Mouse (Mus musculus) midbrain, embryonic 10.5 days (tissue): ENCODE measurements around the gene Epha4. TPM values are rescaled to one million over a fixed set of nuclear protein-coding genes. Genes with fewer than 3 reads are reported as not detected.

ENCODE experiments used
- DNase-seq: peaks from one replicate; pipeline ENCODE4 v3.0.0-alpha.2; 2017; ENCODE audit warnings: low spot score
- H3K27ac ChIP-seq: fragments of 300-500 bp; sonication (generic); replicated peaks from 2 replicates; pipeline ENCODE4 v1.5.1; 2016; ENCODE audit warnings: mild to moderate bottlenecking
- H3K27me3 ChIP-seq: fragments of 300-500 bp; sonication (generic); 2 replicates; pipeline ENCODE4 v1.6.1; 2016; ENCODE audit warnings: low read depth, mild to moderate bottlenecking; ENCODE audit not compliant: poor library complexity, severe bottlenecking
- H3K36me3 ChIP-seq: fragments of 300-500 bp; sonication (generic); 2 replicates; pipeline ENCODE4 v1.6.1; 2016; ENCODE audit warnings: mild to moderate bottlenecking, moderate library complexity
- H3K4me1 ChIP-seq: fragments of 300-500 bp; sonication (generic); 2 replicates; pipeline ENCODE4 v1.6.1; 2016
- H3K4me3 ChIP-seq: fragments of 300-500 bp; sonication (generic); 2 replicates; pipeline ENCODE4 v1.5.1; 2016; ENCODE audit warnings: mild to moderate bottlenecking, moderate library complexity
- H3K9me3 ChIP-seq: fragments of 300-500 bp; sonication (generic); replicated peaks from 2 replicates; pipeline ENCODE4 v1.6.1; 2016; ENCODE audit warnings: mild to moderate bottlenecking
- WGBS: fragments of 180-500 bp; shearing (Covaris S2); methylation state at CpG from one replicate; pipeline ENCODE4 v1.1.7; 2016; 5-methylcytosine and 5-hydroxymethylcytosine counted together
- polyA plus RNA-seq: library from polyadenylated mRNA; unstranded; fragments of >200 nt; fragmentation: Nextera tagmentation; extraction: Ambion mirVana; gene quantifications from 2 replicates; pipeline ENCODE4 v1.2.1, GENCODE M21; 2016

Gene Epha4
- polyA plus RNA-seq, 1 experiment from 2014 or later: 17.1 TPM

GRCm38 (mm10) chr1:77506856-77507200 is 8.1 kb downstream of the Epha4 start:
- H3K27ac ChIP-seq: no peak overlapping the region
- H3K9me3 ChIP-seq: no peaks in the 10 kb centered on the region
- 81% methylated on average over 18 of the region's 18 CpGs for WGBS
- peaks cover 91% of the 10 kb centered on the region for H3K4me1 ChIP-seq
- H3K27me3 ChIP-seq: peaks cover 86% of the 10 kb centered on the region
- peaks cover 46% of the 10 kb centered on the region for H3K36me3 ChIP-seq
- DNase-seq: no peak
- H3K4me3 ChIP-seq: no peak overlapping the region

GRCm38 (mm10) chr1:77506038-77506855 is 8.6 kb downstream of the Epha4 start:
- no peaks in the 10 kb centered on the region for H3K9me3 ChIP-seq
- DNase-seq: peak; percentile 24
- WGBS: 31% methylated on average over 21 of the region's 21 CpGs
- H3K4me1 ChIP-seq: peaks cover 91% of the 10 kb centered on the region
- H3K4me3 ChIP-seq: peak overlapping the region; percentile 42
- H3K36me3 ChIP-seq: peaks cover 46% of the 10 kb centered on the region
- H3K27ac ChIP-seq: no peak overlapping the region
- H3K27me3 ChIP-seq: peaks cover 80% of the 10 kb centered on the region

GRCm38 (mm10) chr1:77505263-77505662 is 9.6 kb downstream of the Epha4 start:
- peak overlapping the region; percentile 42 for H3K4me3 ChIP-seq
- peaks cover 42% of the 10 kb centered on the region for H3K36me3 ChIP-seq
- 78% methylated on average over 8 of the region's 8 CpGs for WGBS
- H3K27me3 ChIP-seq: peaks cover 79% of the 10 kb centered on the region
- H3K9me3 ChIP-seq: no peaks in the 10 kb centered on the region
- DNase-seq: no peak
- H3K4me1 ChIP-seq: peaks cover 91% of the 10 kb centered on the region
- no peak overlapping the region for H3K27ac ChIP-seq

GRCm38 (mm10) chr1:77504813-77505212 is 10.1 kb downstream of the Epha4 start:
- Histone ChIP-seq H3K27me3 (peaks cover 79% of the 10 kb centered on the region), H3K9me3 (no peaks in the 10 kb centered on the region), H3K27ac (no peak overlapping the region), H3K4me1 (peaks cover 91% of the 10 kb centered on the region), H3K4me3 (peak overlapping the region; percentile 42; the same call in 1 of the 2 replicates), H3K36me3 (peaks cover 42% of the 10 kb centered on the region)
- no peak for DNase-seq
- 29% methylated on average over 2 of the region's 2 CpGs for WGBS

GRCm38 (mm10) chr1:77503711-77504181 is 11.1 kb downstream of the Epha4 start:
- Histone ChIP-seq H3K4me3 (peak overlapping the region; percentile 42), H3K9me3 (no peaks in the 10 kb centered on the region), H3K27ac (peak overlapping the region; percentile 7; the same call in 1 of the 2 replicates), H3K36me3 (peaks cover 43% of the 10 kb centered on the region), H3K4me1 (peaks cover 99% of the 10 kb centered on the region), H3K27me3 (peaks cover 79% of the 10 kb centered on the region)
- 70% methylated on average over 8 of the region's 8 CpGs for WGBS
- DNase-seq: peak; percentile 38

GRCm38 (mm10) chr1:77502554-77503119 is 12.3 kb downstream of the Epha4 start:
- DNase-seq: peak; percentile 81
- WGBS: 19% methylated on average over 11 of the region's 11 CpGs
- H3K36me3 ChIP-seq: peaks cover 34% of the 10 kb centered on the region
- H3K4me3 ChIP-seq: peak overlapping the region; percentile 34; the same call in 1 of the 2 replicates
- peaks cover 79% of the 10 kb centered on the region for H3K27me3 ChIP-seq
- peaks cover 99% of the 10 kb centered on the region for H3K4me1 ChIP-seq
- peak overlapping the region; percentile 72 for H3K27ac ChIP-seq
- H3K9me3 ChIP-seq: no peaks in the 10 kb centered on the region

GRCm38 (mm10) chr1:77501363-77501933 is 13.4 kb downstream of the Epha4 start:
- Histone ChIP-seq H3K4me3 (peak overlapping the region; percentile 24; the same call in 1 of the 2 replicates), H3K36me3 (peaks cover 28% of the 10 kb centered on the region), H3K9me3 (no peaks in the 10 kb centered on the region), H3K27me3 (peaks cover 70% of the 10 kb centered on the region), H3K27ac (no peak overlapping the region; the same call in 1 of the 2 replicates), H3K4me1 (peaks cover 100% of the 10 kb centered on the region)
- DNase-seq: no peak
- 45% methylated on average over 13 of the region's 13 CpGs for WGBS

- peak overlapping the region; percentile 79 for H3K27ac ChIP-seq
- no peak overlapping the region for H3K4me3 ChIP-seq
- peaks cover 100% of the 10 kb centered on the region for H3K4me1 ChIP-seq
- WGBS: 47% methylated on average over 4 of the region's 4 CpGs
- peaks cover 37% of the 10 kb centered on the region for H3K27me3 ChIP-seq
- no peaks in the 10 kb centered on the region for H3K9me3 ChIP-seq
- H3K36me3 ChIP-seq: peaks cover 13% of the 10 kb centered on the region
- DNase-seq: no peak
Observed at GRCm38 (mm10) chr1:77497506-77497905, 17.4 kb downstream of the Epha4 start.

GRCm38 (mm10) chr1:77496468-77497181 is 18.3 kb downstream of the Epha4 start:
- Histone ChIP-seq H3K4me1 (peaks cover 100% of the 10 kb centered on the region), H3K27ac (peak overlapping the region; percentile 79), H3K36me3 (peaks cover 13% of the 10 kb centered on the region), H3K9me3 (no peaks in the 10 kb centered on the region), H3K27me3 (peaks cover 40% of the 10 kb centered on the region), H3K4me3 (peak overlapping the region; percentile 38)
- DNase-seq: peak; percentile 81
- WGBS: 7% methylated on average over 11 of the region's 11 CpGs

- Histone ChIP-seq H3K4me3 (peak overlapping the region; percentile 38), H3K4me1 (peaks cover 99% of the 10 kb centered on the region)
- WGBS: 11% methylated on average over 7 of the region's 7 CpGs
Observed at GRCm38 (mm10) chr1:77495790-77496158, 19.1 kb downstream of the Epha4 start.

GRCm38 (mm10) chr1:77495030-77495789 is 19.7 kb downstream of the Epha4 start:
- Histone ChIP-seq H3K4me1 (peaks cover 93% of the 10 kb centered on the region), H3K36me3 (peaks cover 11% of the 10 kb centered on the region), H3K27ac (peak overlapping the region; percentile 79), H3K9me3 (no peaks in the 10 kb centered on the region), H3K27me3 (peaks cover 43% of the 10 kb centered on the region), H3K4me3 (peak overlapping the region; percentile 38)
- DNase-seq: peak; percentile 76
- WGBS: 17% methylated on average over 10 of the region's 10 CpGs

More at GRCm38 (mm10) chr1:77495790-77496158, 19.1 kb downstream of the Epha4 start:
- Histone ChIP-seq H3K9me3 (no peaks in the 10 kb centered on the region), H3K36me3 (peaks cover 13% of the 10 kb centered on the region), H3K27ac (peak overlapping the region; percentile 79), H3K27me3 (peaks cover 44% of the 10 kb centered on the region)
- no peak for DNase-seq
